Mouse (Mus musculus): Measurements from ENCODE around the gene Rbfox2. TPM values are rescaled to one million over a fixed set of nuclear protein-coding genes. Genes with fewer than 3 reads are reported as not detected.

The Rbfox2 gene
- polyA plus RNA-seq, 1 experiment: 1.3 TPM

GRCm38 (mm10) chr15:77058566-77058965 lies 248.2 kb downstream of the Rbfox2 start:
- Histone ChIP-seq H3K4me3 (ENCODE audit: insufficient read depth, low read length) (no peak overlapping the region), H3K27ac (ENCODE audit: insufficient read depth, low read depth, low read length) (no peak overlapping the region), H3K4me1 (ENCODE audit: control insufficient read depth, insufficient read depth, low read length) (no peaks in the 10 kb centered on the region)
- TF ChIP-seq CTCF (IDR thresholded peaks at IDR 0.05; ENCODE audit: low read depth, low read length) (no peak), POLR2A (IDR thresholded peaks at IDR 0.05; ENCODE audit: borderline replicate concordance, low read depth, low read length) (no peak)

- Histone ChIP-seq H3K27ac (ENCODE audit: insufficient read depth, low read depth, low read length) (no peak overlapping the region), H3K4me1 (ENCODE audit: control insufficient read depth, insufficient read depth, low read length) (no peaks in the 10 kb centered on the region), H3K4me3 (ENCODE audit: insufficient read depth, low read length) (no peak overlapping the region)
- TF ChIP-seq POLR2A (IDR thresholded peaks at IDR 0.05; ENCODE audit: borderline replicate concordance, low read depth, low read length): no peak
- no peak for TF ChIP-seq CTCF (IDR thresholded peaks at IDR 0.05; ENCODE audit: low read depth, low read length)
Measured at GRCm38 (mm10) chr15:77056791-77057051, 250.1 kb downstream of the Rbfox2 start.

DNA sequence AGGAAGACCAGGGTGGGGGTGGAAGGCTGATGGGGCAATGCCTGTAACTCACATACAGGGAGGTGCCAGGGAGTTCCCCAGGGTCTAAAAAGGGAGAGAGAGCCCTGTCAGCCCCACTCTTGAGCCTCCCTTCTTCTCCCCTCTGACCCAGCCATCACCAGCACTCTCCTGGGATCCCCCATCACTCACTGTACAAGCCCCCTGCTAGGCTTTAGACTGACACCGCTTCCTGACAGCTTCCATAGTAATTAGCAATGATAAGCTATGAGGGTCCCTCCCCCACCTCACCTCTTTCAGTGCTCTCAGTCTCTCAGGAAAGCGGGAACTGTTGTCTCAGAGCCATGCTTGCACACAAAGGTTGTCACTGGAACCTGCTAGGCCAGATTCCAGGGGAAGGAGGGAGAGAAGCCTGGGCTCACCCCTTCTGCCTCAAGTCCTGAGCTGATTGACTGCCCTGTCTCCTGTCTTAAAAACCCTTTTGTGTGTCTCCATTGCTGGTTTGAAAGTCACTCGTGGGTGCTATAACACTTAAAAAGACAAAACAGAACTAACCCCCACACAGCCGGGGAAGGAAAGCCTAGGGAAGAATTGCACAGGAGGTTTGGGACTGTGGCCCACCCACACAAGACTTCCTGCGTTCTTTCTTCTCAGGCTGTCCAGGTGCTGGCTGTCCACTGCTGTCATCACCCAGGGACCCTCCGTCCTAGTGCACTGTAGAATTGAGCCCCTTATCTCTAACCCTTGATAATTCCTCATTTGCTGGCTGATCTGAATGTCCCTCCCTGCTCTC lies 250.6 kb downstream of the Rbfox2 start:
- no peak for TF ChIP-seq POLR2A (IDR thresholded peaks at IDR 0.05; ENCODE audit: borderline replicate concordance, low read depth, low read length)
- TF ChIP-seq CTCF (IDR thresholded peaks at IDR 0.05; ENCODE audit: low read depth, low read length): no peak
- Histone ChIP-seq H3K27ac (ENCODE audit: insufficient read depth, low read depth, low read length) (no peak overlapping the region), H3K4me3 (ENCODE audit: insufficient read depth, low read length) (no peak overlapping the region), H3K4me1 (ENCODE audit: control insufficient read depth, insufficient read depth, low read length) (no peaks in the 10 kb centered on the region)

DNA sequence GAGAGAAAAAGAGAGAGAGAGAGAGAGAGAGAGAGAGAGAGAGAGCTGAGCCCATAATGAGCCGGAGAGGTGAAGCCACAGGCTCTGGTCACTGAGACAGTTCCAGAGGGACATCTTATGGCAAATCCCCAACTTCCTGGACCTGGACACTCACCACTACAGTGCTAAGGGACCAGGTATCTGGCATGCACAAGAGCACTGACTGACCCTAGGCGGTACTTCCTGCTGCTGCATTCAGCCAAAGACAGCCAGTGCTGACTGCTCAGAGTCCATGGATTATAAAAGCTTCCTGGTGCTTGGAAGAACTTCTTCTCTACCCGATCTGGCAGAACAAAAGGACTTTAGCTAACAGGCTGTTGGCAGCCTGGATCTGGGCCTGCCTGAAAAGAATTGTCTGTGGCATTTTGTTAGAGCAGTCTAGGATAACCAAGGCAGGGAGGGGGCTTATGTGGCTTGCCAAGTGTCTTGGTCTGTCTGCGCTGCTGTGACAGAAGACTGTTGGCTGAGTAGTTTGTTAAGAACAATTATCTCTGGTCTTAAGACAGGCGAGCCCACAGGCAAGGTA lies 252.1 kb downstream of the Rbfox2 start:
- TF ChIP-seq POLR2A (IDR thresholded peaks at IDR 0.05; ENCODE audit: borderline replicate concordance, low read depth, low read length) (no peak), CTCF (IDR thresholded peaks at IDR 0.05; ENCODE audit: low read depth, low read length) (no peak)
- Histone ChIP-seq H3K4me1 (ENCODE audit: control insufficient read depth, insufficient read depth, low read length) (no peaks in the 10 kb centered on the region), H3K27ac (ENCODE audit: insufficient read depth, low read depth, low read length) (no peak overlapping the region), H3K4me3 (ENCODE audit: insufficient read depth, low read length) (no peak overlapping the region)

- no peaks in the 10 kb centered on the region for H3K4me1 ChIP-seq (ENCODE audit: control insufficient read depth, insufficient read depth, low read length)
- H3K4me3 ChIP-seq (ENCODE audit: insufficient read depth, low read length): no peak overlapping the region
- TF ChIP-seq POLR2A (IDR thresholded peaks at IDR 0.05; ENCODE audit: borderline replicate concordance, low read depth, low read length): no peak
- H3K27ac ChIP-seq (ENCODE audit: insufficient read depth, low read depth, low read length): no peak overlapping the region
Measured at GRCm38 (mm10) chr15:77053021-77053420, 253.8 kb downstream of the Rbfox2 start.

- Histone ChIP-seq H3K4me1 (ENCODE audit: control insufficient read depth, insufficient read depth, low read length) (no peaks in the 10 kb centered on the region), H3K27ac (ENCODE audit: insufficient read depth, low read depth, low read length) (no peak overlapping the region), H3K4me3 (ENCODE audit: insufficient read depth, low read length) (no peak overlapping the region)
- no peak for TF ChIP-seq POLR2A (IDR thresholded peaks at IDR 0.05; ENCODE audit: borderline replicate concordance, low read depth, low read length)
Measured at GRCm38 (mm10) chr15:77052176-77052575, 254.6 kb downstream of the Rbfox2 start.

DNA sequence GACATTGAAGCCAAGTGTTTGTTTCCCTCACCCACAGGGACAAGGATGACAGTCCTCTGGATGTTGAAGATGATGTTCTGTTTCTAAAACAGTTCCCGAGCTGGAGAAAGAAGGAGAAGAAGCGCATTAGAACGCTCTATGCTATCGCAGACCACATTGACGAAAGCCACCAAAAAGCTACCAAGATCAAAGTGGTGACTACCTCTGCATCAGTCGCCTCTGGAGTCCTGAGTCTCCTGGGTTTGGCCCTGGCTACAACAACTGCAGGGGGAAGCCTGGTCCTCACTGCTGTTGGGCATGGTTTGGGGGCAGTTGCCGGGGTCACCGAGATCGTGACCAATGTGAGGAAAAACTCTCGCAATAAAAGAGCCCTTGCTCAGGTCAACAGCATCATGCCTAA lies 256.2 kb downstream of the Rbfox2 start, which contains the start of gene Mb:
TSS of gene Mb (minus strand) at position 101 of the 400 bp plus-strand sequence.
- no peak within 1 kb of the TSS for H3K4me3 ChIP-seq (ENCODE audit: insufficient read depth, low read length)
- no peaks in the 10 kb centered on the region for H3K4me1 ChIP-seq (ENCODE audit: control insufficient read depth, insufficient read depth, low read length)
- TF ChIP-seq POLR2A (IDR thresholded peaks at IDR 0.05; ENCODE audit: borderline replicate concordance, low read depth, low read length) (no peak), CTCF (IDR thresholded peaks at IDR 0.05; ENCODE audit: low read depth, low read length) (no peak)
- no peak within 1 kb of the TSS for H3K27ac ChIP-seq (ENCODE audit: insufficient read depth, low read depth, low read length)

GRCm38 (mm10) chr15:77045609-77046008 lies 261.2 kb downstream of the Rbfox2 start:
- no peak overlapping the region for H3K27ac ChIP-seq (ENCODE audit: insufficient read depth, low read depth, low read length)
- no peaks in the 10 kb centered on the region for H3K4me1 ChIP-seq (ENCODE audit: control insufficient read depth, insufficient read depth, low read length)
- H3K4me3 ChIP-seq (ENCODE audit: insufficient read depth, low read length): no peak overlapping the region
- TF ChIP-seq CTCF (IDR thresholded peaks at IDR 0.05; ENCODE audit: low read depth, low read length): no peak
- TF ChIP-seq POLR2A (IDR thresholded peaks at IDR 0.05; ENCODE audit: borderline replicate concordance, low read depth, low read length): no peak

DNA sequence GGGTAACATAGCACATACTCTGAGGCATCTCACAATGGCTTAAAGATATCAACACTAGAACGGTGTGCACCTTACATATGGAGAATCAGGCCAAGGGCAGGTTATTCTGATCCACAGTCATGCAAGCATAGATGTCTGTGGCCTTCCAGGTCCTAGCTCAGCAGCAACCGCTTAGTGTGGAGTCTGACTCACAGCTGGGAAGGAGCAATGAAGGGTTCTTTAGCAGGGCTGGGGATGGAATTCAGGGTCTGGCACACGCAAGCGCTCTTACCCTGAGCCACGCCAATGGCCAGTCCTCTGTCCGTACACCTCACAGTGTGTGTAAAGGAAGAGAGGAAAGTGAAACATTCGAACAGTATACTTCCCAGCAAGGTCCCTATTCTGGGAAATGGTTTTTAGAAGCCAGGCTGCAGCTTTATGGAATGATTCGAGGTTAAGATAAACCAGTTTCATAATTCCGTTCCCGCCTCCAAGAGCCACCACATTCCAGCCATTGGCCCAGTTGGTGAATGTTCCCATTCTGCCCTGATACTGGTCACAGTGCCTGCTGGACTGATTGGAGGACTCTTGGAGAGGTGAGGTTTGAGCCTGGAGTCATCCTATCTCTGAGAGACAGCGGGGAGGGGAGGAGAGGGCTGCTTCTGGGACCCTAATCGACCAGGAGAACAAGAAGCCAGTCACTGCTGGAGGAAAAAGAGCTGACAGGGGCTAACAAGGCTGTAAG lies 262.0 kb downstream of the Rbfox2 start, which contains the start of gene Apol6:
TSS of gene Apol6 (plus strand) at position 133 of the 724 bp plus-strand sequence.
- Histone ChIP-seq H3K4me1 (ENCODE audit: control insufficient read depth, insufficient read depth, low read length) (no peaks in the 10 kb centered on the region), H3K4me3 (ENCODE audit: insufficient read depth, low read length) (no peak within 1 kb of the TSS), H3K27ac (ENCODE audit: insufficient read depth, low read depth, low read length) (no peak within 1 kb of the TSS)
- TF ChIP-seq POLR2A (IDR thresholded peaks at IDR 0.05; ENCODE audit: borderline replicate concordance, low read depth, low read length) (no peak), CTCF (IDR thresholded peaks at IDR 0.05; ENCODE audit: low read depth, low read length) (no peak)

- Histone ChIP-seq H3K4me1 (ENCODE audit: control insufficient read depth, insufficient read depth, low read length) (peaks cover 12% of the 10 kb centered on the region), H3K4me3 (ENCODE audit: insufficient read depth, low read length) (no peak overlapping the region), H3K27ac (ENCODE audit: insufficient read depth, low read depth, low read length) (no peak overlapping the region)
- no peak for TF ChIP-seq CTCF (IDR thresholded peaks at IDR 0.05; ENCODE audit: low read depth, low read length)
- no peak for TF ChIP-seq POLR2A (IDR thresholded peaks at IDR 0.05; ENCODE audit: borderline replicate concordance, low read depth, low read length)
Measured at GRCm38 (mm10) chr15:77040784-77041183, 266.0 kb downstream of the Rbfox2 start.

Data from bone marrow macrophage, adult 2 months (primary cell).